Mouse (Mus musculus) frontal cortex, adult (tissue): ENCODE data around the gene Cyp26c1.

Experiments
- ATAC-seq: cut with Nextera tagmentation; 2 replicates; pipeline ENCODE4 v1.9.2; 2017; ENCODE audit warnings: mild to moderate bottlenecking, moderate library complexity, mixed read lengths; ENCODE audit not compliant: low TSS enrichment

The Cyp26c1 gene

DNA sequence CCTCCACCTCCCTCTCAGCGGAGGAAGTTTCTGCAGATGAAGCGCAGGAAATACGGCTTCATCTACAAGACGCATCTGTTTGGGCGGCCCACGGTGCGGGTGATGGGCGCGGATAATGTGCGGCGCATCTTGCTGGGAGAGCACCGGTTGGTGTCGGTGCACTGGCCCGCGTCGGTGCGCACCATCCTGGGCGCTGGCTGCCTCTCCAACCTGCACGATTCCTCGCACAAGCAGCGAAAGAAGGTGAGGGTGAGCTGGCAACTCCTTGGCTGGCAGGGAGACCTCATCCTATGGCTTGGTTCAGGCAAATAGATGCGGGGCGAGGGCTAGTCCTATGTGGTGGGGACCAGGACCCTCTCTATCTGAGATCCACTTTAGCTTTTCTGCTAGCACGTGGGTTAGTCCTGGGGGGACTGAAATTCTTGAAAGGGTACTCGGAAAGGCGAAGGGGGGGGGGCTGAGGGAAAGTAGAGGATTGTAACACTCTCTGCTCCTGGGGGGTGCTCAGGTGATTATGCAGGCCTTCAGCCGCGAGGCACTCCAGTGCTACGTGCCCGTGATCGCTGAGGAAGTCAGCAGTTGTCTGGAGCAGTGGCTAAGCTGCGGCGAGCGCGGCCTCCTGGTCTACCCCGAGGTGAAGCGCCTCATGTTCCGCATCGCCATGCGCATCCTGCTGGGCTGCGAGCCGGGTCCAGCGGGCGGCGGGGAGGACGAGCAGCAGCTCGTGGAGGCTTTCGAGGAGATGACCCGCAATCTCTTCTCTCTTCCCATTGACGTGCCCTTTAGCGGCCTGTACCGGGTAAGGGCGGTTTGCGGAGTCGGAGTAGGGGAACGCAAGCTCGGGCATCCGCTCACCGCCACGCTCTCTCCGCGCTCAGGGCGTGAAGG is 13.1 kb downstream of the Cyp26c1 start:
- ATAC-seq, result no peak

DNA sequence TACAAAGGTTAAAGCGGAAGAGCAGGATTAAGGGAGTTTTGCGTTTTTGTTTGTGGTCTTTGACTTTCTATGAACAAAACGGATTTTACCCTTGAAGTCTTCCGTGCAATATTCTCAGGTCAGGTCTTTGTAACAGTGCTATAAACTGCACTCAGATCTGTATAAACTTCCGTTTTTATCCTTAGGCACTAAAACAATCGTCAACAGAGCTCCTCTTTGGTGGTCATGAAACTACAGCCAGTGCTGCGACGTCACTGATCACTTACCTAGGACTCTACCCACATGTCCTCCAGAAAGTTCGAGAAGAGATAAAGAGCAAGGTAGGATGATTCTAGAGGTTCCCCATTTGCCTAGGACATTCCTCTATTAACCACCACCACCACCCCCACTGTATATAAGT is 14.3 kb downstream of the Cyp26c1 start:
- ATAC-seq, result no peak

DNA sequence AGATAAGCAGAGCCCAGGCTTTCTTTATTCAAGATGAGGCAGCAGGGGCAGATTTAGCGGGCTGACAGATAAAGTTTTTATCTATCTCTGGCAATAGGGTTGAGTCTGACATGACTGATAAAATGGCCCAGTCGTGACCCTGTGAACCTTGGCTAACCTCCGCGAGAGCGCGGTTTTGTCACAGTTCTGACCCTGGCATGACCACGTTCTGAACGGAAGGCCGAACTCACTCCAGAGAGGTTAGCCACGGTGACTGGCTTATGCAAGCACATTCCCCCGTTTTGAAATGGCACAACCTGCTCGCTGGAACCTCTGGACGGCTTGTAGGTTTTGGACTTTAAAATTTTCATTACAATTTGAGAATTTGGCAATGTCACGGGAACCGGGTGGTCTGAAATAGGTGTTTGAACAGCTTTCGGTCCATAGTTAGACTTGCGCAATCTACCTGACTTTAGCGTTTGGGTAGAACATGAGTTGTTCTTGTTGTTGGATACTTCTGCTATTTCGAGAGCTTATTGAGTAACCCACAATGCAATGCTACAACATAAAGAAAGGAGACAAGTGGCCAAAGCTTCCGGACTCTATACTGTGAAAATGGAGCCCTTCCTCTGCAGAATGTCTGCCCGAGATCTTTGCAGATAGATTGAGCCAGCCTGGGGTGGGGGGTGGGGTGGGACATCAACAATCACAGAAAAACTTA is 17.1 kb downstream of the Cyp26c1 start:
- no peak for ATAC-seq

DNA sequence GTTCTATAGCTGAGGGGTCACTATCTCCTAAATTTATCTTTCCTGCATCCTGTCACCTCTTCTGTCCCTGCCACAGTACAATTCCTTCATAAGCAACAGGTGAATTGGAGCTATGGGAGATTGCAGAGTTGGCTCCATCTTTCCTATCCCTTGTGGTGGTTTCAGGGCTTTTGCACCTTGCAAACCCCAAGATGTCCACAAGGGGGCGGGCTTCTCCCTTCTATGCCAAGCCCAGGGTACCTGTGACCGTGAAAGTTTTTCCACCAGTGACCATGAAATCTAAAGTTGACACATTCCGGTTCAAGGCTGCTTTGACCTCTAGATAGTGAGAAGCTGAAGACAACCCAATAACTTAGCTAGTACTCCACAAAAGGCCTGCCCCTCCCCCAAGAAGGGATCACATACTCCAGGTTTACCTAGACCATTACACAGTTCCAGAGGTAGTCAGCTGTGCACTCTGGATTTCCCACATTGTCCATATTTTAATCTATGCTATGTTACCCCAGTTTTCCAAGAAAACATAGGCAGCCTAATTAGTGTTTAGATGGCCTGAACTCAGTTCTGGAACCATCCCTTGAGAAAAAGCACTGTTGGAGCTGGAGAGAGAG is 18.6 kb downstream of the Cyp26c1 start:
- peak; percentile 83 for ATAC-seq

DNA sequence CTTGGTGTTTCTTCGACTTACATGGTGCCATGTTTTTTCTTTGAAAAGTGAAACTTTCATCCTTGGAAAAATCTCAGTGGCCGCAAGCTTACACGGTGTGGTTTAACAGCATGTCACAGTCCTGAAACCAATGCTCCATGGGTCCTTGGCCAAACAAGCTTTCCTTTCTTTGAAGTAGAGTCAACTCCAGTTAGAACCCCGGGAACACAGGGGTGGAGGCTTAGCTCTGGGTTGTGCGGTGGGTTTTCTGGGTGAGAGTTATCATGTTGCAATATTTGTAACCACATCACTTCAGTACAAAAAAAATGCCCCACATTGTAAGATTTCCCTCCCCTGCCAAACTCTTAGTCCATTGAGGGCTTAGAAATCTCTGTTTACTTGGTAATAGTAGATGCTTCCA is 20.3 kb downstream of the Cyp26c1 start:
- ATAC-seq, result no peak

DNA sequence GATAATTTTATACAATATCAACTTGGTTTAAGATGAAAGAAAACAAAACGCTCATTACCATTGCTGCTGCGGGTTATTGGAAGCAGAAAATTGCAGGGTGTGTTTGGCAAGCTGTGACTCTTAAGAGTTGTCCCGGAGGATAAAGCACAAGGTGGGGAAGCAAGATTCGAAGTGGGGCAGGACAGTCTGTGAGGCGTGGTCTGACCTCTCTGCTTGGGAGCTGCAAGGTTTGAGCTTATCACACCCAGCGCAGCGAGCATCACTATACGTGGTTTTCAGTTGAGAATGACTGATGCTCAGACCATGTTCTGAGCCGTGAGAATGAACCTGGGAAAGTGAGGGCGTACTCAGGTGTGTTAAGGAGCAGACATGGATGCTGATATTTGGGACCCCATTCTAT is 29.3 kb downstream of the Cyp26c1 start:
- ATAC-seq, result no peak

DNA sequence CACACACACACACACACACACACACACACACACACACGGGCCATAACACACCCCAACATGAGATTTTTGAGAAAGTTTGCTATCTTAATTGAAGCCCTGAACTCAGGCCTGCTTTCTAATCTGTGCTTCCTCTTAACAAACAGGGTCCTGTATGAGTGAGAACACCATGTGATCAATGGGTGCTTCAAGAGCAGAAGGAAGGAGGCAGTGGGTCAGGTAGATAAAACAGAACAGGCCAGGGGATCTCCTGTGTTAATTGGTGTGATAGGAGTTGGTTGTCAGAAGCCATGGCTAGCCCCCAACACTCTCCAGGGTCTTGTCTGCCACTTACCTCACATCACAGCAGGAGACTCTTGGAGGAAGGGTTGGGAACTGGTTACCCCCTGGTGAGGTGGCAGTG is 30.6 kb downstream of the Cyp26c1 start:
- ATAC-seq, result no peak

DNA sequence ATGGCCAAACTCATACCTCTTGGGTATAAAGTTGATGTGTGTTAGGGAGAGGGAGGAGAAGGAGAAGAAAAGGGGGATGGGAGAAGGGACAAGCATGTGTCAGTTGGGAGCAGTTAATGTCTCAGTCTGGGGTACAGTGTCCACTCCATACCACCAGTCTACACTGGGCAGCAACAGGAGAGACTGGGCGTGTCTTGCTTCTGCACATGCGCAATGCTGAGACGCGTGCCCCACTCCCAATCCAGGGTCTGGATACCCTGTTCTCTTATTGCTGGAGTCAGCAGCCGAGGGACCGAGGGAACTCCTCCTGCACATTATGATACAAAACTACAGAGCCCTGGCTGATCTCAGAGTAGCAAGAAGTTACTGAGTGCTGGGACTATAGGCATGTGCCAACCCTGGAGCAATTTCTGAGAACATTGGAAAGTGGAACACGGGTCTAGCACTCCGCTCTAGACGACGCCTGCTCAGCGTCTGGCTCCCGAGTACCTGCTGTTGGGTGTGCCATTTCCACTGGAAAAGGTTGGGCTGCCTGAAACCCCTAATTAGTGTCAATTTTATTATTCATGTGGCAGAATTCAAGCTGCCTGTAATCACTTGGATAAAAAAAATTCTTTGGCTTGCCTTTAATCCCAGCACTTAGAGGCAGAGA is 31.3 kb downstream of the Cyp26c1 start:
- ATAC-seq, result no peak

DNA sequence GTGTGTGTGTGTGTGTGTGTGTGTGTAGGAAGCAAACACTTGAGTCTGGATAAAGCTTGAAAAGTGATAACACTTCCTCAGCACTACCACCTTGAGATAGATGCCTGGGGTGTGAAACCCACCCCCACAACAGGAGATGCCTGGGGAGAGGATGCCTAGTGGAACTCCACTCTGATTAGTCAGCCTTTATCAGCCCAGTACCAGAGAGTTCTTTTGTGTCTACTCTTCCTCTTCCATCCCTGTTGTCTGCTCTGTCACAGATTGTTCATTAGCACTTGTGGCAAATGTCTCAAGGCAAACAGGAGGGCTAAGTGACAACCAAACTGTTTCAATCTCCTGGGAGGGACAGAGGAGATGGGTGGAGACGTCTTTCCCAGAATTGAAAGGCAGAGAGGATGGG is 33.8 kb downstream of the Cyp26c1 start:
- no peak for ATAC-seq

DNA sequence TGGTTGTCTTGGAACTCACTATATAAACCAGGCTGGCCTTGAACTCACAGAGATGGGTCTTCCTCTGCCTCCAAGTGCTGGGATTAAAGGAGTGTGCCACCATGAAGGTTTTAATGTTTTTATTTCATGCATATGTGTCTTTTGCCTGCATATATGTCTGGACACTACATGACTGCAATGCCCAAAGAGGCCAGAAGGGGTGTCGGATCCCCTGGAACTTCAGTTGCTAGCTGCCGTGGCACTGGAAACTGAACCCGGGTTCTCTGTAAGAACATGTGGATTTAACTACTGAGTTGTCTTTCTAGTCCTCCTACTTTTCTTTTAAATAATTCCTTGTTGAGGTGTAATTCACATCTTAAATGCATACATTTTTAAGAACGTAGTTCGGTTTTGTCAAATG is 39.2 kb downstream of the Cyp26c1 start:
- ATAC-seq, result no peak

DNA sequence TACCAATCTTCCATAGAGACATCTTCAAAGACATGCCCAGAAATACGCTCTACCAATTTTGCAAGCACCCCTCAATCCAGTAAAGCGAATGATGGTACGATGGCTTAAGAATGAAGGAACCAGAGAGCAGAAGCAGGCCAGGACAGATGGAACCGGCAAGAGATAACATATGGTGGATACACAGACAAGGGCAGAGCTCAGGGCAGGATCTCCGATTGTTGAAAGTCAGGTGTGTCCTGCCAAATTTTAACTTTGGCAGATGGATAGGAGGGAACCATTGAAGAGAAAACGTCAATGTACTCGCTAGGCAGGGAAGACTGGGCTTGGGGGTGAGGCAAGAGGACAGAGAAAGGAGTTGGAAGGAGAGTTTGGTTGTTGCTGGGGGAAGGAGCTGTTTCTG is 41.2 kb downstream of the Cyp26c1 start:
- no peak for ATAC-seq

DNA sequence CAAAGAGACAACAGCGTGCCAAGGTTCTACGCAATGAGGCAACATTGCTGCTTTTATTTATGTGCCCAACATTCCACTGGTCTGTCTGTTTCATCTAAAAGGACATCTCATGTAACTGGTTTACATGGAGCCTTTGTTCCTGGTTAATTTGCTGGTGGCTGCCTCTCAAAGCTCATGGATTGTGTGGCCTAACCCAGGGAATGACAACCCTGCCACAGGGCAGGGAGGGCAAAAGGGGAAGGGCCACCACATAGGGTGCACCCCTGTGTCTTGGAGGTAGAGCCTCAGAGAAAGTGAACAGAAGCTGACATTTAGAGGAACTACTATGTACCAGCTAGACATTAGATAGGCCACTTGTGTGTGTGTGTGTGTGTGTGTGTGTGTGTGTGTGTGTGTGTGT is 42.0 kb downstream of the Cyp26c1 start:
- no peak for ATAC-seq

DNA sequence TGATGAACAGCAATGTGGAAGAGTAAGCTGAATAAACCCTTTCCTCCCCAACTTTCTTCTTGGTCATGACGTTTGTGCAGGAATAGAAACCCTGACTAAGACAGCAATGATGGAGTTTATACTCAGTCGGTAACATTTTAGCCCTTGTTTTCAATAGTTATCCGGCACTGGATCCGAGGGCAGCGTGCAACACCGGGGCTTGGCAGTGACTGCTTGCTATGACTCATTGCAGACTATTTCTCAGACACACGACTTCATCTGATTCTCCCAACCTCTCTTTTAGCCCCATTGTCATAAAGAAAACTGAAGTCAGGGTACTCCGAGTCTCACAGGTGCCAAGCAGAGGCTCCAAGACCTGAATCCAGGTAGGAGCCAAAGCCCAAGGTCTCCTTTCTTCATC is 50.0 kb downstream of the Cyp26c1 start:
- no peak for ATAC-seq

DNA sequence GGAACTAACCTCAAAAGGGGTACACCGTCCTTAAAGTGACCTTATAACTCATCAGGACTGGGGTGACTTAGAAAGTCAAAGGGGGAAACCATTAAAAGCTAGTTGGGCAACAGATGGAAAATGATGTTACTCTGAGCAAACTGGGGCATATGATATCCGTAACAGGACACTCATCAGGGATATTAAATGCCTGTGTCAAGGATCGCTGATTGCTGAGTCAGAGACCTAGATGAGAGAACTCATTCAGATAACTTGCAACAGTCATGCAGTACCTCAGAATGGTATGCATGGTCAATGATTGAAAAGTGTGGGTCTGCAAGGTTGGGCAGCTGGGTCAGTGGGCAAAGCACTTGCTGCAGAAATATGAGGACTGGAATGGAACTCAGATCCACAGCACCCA is 53.2 kb downstream of the Cyp26c1 start:
- ATAC-seq, result no peak

DNA sequence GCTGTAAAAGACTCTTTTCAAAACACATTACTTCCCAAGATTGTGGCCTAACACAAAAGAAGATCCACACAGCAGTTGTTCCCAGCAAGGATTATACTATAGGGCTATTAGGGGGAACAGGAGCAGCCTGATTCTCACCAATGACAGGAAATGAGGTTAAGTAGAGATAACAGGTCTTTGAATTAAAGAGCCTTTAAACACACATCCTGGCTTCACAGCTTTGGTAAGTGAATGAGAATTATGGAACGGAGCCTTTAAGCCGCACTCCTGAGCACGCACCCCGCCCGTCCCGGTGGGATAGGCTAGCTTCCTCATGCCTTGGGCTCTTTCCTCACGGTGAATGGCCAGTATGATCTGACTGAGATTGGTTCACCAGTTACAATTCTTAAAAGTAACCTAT is 54.7 kb downstream of the Cyp26c1 start:
- ATAC-seq, result no peak
